Mouse (Mus musculus): ENCODE data around the gene Ptger3.

Gene Ptger3

DNA sequence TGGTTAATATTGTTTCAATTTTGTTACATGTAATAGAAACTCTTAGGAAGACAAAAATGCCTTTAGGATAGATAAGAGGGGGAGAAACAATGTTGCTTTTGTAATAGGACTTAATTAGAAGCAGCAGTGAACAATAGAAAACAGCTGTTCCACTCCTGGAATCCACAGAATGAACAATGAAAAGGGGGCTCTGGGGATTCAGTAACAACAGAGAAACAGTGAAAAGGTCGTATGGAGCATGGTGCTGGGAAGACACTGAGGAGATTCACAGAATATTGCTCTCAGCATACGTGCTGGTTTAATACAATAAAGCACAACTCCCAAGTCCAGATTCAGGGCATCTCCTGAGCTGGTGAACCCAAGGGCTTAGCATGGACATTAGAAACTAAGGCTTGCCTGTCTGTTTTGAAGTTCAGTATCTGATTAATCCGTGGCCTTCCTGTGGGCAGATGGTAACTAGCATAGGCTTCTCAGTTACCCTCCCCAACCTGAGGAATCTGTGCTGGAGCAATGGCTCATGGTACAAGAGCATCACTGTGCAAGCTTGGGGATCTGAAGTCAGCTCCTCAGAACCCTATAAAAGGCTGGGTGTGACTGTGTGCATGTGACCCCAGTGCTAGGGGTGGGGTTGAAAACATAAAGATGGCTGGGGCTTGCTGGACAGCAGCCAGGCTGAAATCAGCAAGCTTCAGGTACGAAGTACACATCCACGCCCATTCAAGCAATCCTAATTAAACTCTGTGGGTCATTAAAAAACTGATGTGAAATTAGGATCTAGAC is 16.1 kb downstream of the Ptger3 start:
- no peak for DNase-seq

- no peak for DNase-seq
Measured at GRCm38 (mm10) chr3:157597837-157598379, 31.2 kb downstream of the Ptger3 start.

DNA sequence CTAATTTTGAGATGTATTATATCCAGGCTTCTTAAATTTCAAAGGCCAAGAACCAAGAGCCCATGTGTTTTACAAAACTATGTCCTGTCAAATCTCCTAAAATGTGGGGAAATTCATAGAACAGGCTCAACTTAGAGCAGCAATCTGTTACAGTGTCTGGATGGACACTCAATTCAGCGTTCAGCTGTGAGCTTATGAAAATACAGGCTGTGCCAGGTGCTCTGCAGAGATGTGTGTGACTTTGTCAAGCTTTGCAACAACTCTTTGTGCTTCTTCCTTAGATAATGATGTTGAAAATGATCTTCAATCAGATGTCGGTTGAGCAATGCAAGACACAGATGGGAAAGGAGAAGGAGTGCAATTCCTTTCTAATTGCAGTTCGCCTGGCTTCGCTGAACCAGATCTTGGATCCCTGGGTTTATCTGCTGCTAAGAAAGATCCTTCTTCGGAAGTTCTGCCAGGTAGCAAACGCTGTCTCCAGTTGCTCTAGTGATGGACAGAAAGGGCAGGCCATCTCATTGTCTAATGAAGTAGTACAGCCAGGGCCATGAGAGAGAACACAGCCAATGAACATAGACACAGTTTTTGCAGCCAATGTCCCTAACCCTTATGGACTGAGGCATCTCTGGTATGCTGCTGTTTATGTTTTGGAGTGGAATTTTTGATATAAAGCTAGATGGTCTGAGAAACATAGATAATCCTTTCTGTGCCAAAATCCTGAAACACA is 38.2 kb downstream of the Ptger3 start:
- no peak for DNase-seq

DNA sequence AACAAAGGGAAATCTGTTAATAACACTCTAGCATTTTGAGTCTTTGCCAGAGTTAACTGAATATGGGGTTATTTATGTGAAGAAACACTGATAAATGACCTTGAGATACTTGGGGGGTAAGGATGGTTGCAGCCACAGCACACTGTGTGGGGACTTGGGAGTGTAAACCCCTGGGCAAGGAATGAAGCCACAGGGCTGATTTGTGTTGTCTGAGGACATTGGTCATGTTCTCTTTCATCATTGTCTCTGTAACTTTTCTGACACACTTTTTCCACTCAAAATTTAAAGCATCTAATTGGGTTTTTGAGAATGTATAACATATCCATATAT is 38.7 kb downstream of the Ptger3 start:
- no peak for DNase-seq

DNA sequence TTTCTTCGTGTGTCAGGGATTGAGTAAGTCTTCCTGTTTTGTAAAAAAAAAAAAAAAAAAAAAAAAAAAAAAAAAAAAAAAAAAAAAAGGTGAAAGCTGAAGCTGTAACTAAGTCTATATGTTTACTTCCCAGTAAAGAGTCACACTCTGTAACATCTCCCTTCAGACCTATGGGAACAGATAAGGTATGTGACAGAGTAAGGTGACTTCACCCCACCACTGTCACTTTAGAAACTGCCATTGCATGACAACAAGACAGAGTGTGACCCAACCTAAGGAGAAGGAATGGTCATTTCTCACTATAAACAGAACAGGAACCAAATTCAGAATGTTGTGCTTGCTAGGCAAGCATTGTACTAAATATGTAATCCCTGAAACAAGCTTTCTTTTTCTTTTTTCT is 46.9 kb downstream of the Ptger3 start:
- DNase-seq, result no peak

- DNase-seq, result peak; percentile 65 to 76
Measured at GRCm38 (mm10) chr3:157616949-157617348, 50.3 kb downstream of the Ptger3 start.

- no peak for DNase-seq
Measured at GRCm38 (mm10) chr3:157627407-157627806, 60.7 kb downstream of the Ptger3 start.

DNA sequence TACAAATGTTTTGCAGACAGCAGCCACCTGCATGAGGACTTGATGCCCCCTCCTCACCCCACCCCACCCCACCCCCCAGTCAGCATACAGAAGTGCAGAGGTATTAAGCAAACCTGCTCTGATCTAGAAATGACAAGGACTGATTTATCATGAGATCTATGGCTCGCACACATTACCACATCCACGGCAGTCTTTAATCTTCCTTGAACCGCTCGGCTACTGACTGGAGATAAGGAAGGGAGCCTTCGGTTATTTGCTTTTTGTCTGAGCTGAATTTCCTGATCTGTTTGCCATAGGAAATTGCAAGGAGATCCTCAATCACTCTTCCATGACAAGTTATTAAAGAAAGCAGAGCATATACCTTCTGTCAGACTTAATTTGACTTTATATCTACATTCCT is 64.0 kb downstream of the Ptger3 start:
- DNase-seq, result no peak

DNA sequence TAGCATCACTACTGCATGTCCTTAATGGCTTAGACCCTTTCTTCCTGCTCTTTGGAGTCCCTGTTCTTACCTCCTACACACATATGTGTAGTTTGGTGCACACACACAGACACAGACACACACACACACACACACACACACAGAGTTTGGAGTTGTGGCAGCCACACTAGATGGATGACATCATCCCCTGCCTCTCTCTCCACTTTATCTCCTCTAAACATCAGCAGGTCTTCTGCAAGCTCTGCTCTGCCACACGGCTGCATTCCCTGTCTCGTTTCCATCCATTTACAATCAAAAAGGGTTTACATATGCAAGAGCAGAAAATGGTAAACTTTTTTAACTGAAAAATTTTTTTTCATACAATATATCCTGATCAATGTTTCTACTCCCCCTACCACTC is 64.7 kb downstream of the Ptger3 start:
- no peak for DNase-seq

GRCm38 (mm10) chr3:157634431-157634830 is 67.7 kb downstream of the Ptger3 start:
- no peak for DNase-seq

- no peak for DNase-seq
Measured at GRCm38 (mm10) chr3:157635713-157636112, 69.0 kb downstream of the Ptger3 start.

GRCm38 (mm10) chr3:157636887-157637286 is 70.2 kb downstream of the Ptger3 start:
- no peak for DNase-seq

DNA sequence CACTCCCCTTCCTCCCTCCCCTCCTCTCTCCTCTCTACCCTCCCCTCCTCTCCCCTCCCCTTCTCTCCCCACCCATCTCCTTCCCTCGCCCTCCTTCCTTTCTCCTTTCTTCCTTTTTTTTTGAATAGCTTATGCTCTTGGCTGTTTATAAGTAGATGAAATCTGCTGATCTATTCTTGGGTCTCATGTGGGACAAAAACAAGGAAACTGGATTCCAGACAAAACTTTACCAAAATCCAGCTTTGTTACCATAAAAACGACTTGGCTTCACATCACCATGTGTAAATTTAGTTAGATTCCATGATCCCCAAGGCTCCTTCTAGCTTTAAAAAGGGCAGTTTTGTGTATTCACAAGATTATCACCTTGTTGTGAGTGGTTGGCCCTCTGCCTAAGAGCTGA is 70.6 kb downstream of the Ptger3 start:
- DNase-seq, result no peak

- no peak for DNase-seq
Measured at GRCm38 (mm10) chr3:157641634-157642033, 74.9 kb downstream of the Ptger3 start.

GRCm38 (mm10) chr3:157661622-157662021 is 94.9 kb downstream of the Ptger3 start:
- no peak for DNase-seq

GRCm38 (mm10) chr3:157664486-157665041 is 97.9 kb downstream of the Ptger3 start:
- no peak for DNase-seq

- no peak for DNase-seq
Measured at GRCm38 (mm10) chr3:157665471-157665870, 98.8 kb downstream of the Ptger3 start.

DNA sequence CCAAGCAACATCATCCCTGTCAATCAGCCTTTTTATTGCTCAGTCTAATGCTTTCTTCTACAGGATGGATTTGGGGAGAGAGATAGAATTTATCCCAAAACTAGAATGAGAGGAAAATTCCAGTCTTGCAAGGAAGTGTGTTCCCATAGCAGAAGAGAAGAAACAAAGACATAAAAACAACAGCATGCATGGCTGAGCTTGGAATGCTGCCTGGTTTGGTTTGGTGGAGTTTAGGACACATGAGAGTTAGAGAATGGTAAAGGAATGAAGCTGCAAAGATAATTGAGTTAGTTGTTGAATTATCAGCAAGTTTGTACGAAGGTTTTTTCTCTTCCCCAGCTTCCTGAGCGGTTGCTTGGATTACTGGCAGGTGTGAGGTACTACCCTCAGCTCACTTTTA is 99.5 kb downstream of the Ptger3 start:
- DNase-seq, result no peak

- no peak for DNase-seq
Measured at GRCm38 (mm10) chr3:157686105-157686504, 119.4 kb downstream of the Ptger3 start.

DNA sequence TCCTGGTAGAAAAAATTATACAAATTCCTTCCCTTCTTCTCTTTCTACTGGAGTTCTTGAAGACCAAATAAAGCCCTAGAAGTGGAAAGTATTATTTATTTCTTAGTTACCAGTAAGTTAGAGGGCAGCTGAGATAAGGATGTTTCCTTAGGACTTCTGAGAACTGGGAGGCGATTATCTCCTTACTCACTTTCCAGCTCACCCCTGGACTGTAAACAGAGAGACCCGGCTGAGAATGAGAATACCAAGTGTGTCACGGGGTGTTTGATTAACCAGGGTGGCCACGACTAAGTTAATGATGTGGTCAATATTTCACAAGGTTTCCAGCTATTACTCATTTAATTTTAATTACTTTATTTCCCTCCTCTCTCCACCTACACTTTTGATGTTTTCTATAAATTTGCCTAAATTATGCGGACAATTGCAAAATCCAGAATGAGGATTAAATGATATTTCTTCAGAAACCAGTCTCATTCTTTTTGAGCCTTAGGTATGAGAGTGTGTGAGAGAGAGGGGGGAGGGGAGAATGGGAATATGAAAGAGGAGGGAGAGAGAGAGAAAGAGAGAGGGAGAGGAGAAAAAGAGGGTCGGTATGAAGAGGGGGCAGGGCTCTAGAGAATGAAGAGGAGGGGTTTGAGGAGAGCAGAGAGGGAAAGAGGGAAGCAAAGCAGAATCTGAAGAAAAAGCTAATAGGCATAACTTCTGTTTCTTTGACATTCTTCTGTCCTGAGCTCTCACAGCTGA is 121.9 kb downstream of the Ptger3 start:
- DNase-seq, result no peak

All from thymus, postnatal 36 days (tissue).